Mouse (Mus musculus) kidney, embryonic 16.5 days (tissue): Measurements from ENCODE around the gene Gpbar1. TPM values are rescaled to one million over a fixed set of nuclear protein-coding genes. Genes with fewer than 3 reads are reported as not detected.
A peak's percentile ranks its signal among the peaks of the same experiment; 100 is the strongest.

ENCODE experiments used
- ATAC-seq: fragments of 200-750 bp; cut with Nextera tagmentation; 2 replicates; pipeline ENCODE4 v1.8.0; 2017; ENCODE audit warnings: moderate TSS enrichment; ENCODE audit not compliant: low FRiP score, low TSS enrichment
- H3K27ac ChIP-seq: fragments of 300-500 bp; sonication (generic); 2 replicates; pipeline ENCODE4 v1.5.1; 2014; ENCODE audit warnings: low read length
- H3K27me3 ChIP-seq: fragments of 300-500 bp; sonication (generic); 2 replicates; pipeline ENCODE4 v1.6.1; 2014; ENCODE audit warnings: low read length, control low read depth, mixed read lengths; ENCODE audit not compliant: insufficient read depth
- H3K36me3 ChIP-seq: fragments of 300-500 bp; sonication (generic); 2 replicates; pipeline ENCODE4 v1.6.1; 2014; ENCODE audit warnings: low read length, control low read depth, mixed read lengths; ENCODE audit not compliant: insufficient read depth
- H3K4me1 ChIP-seq: fragments of 300-500 bp; sonication (generic); 2 replicates; pipeline ENCODE4 v1.6.1; 2014; ENCODE audit warnings: low read length, control low read depth, mixed read lengths; ENCODE audit not compliant: insufficient read depth
- H3K4me2 ChIP-seq: fragments of 300-500 bp; sonication (generic); replicated peaks from 2 replicates; pipeline ENCODE4 v1.6.1; 2014; ENCODE audit warnings: low read depth, low read length
- H3K4me3 ChIP-seq: fragments of 300-500 bp; sonication (generic); 2 replicates; pipeline ENCODE4 v1.5.1; 2014; ENCODE audit warnings: mild to moderate bottlenecking, low read length
- H3K9ac ChIP-seq: fragments of 300-500 bp; sonication (generic); replicated peaks from 2 replicates; pipeline ENCODE4 v1.6.1; 2014; ENCODE audit warnings: low read length
- H3K9me3 ChIP-seq: fragments of 300-500 bp; sonication (generic); 2 replicates; pipeline ENCODE4 v1.6.1; 2016; ENCODE audit warnings: low read length, control low read depth
- WGBS: fragments of 180-500 bp; shearing (Covaris S2); extraction: QIAGEN DNeasy Blood & Tissue Kit; methylation state at CpG from one replicate; pipeline ENCODE4 v1.1.7; 2014; 5-methylcytosine and 5-hydroxymethylcytosine counted together
- polyA plus RNA-seq: library from polyadenylated mRNA; unstranded; fragments of >200 nt; fragmentation: Nextera tagmentation; extraction: Ambion mirVana; gene quantifications from 2 replicates; pipeline ENCODE4 v1.2.1, GENCODE M21; 2015

The Gpbar1 gene
- polyA plus RNA-seq, 1 experiment from 2014 or later, result 1.9 TPM

GRCm38 (mm10) chr1:74275015-74275414 lies 3.3 kb upstream of the Gpbar1 start:
- ATAC-seq, result peak; percentile 58; the same call in 1 of the 2 replicates
- H3K4me1 ChIP-seq, result peaks cover 34% of the 10 kb centered on the region

GRCm38 (mm10) chr1:74277041-74277440 lies 1.3 kb upstream of the Gpbar1 start:
- Histone ChIP-seq H3K4me1 (peaks cover 34% of the 10 kb centered on the region), H3K27ac (no peak overlapping the region), H3K9me3 (no peaks in the 10 kb centered on the region), H3K27me3 (no peaks in the 10 kb centered on the region), H3K36me3 (peaks cover 37% of the 10 kb centered on the region), H3K9ac (no peak overlapping the region), H3K4me3 (no peak overlapping the region), H3K4me2 (no peak overlapping the region)
- ATAC-seq, result no peak
- 58% methylated on average over 6 of the region's 6 CpGs for WGBS

More at GRCm38 (mm10) chr1:74275015-74275414, 3.3 kb upstream of the Gpbar1 start:
- 10% methylated on average over 9 of the region's 9 CpGs for WGBS
- H3K4me2 ChIP-seq, result 0 out of 2 replicates have a peak overlapping the region, but pooled peaks have one; percentile 5
- no peaks in the 10 kb centered on the region for H3K27me3 ChIP-seq
- 0 out of 2 replicates have a peak overlapping the region, but pooled peaks have one; percentile 25 for H3K27ac ChIP-seq
- H3K4me3 ChIP-seq, result no peak overlapping the region
- H3K9ac ChIP-seq, result peak overlapping the region; percentile 20; the same call in 1 of the 2 replicates
- peaks cover 17% of the 10 kb centered on the region for H3K36me3 ChIP-seq
- no peaks in the 10 kb centered on the region for H3K9me3 ChIP-seq

- Histone ChIP-seq H3K4me3 (no peak overlapping the region), H3K4me2 (no peak overlapping the region), H3K9ac (no peak overlapping the region), H3K27me3 (no peaks in the 10 kb centered on the region), H3K27ac (no peak overlapping the region; the same call in 1 of the 2 replicates), H3K36me3 (peaks cover 47% of the 10 kb centered on the region), H3K9me3 (no peaks in the 10 kb centered on the region), H3K4me1 (peaks cover 39% of the 10 kb centered on the region)
- 27% methylated on average over 8 of the region's 8 CpGs for WGBS
- peak; percentile 49 for ATAC-seq
Measured at GRCm38 (mm10) chr1:74277883-74278537, 340 bp upstream of the Gpbar1 start.

DNA sequence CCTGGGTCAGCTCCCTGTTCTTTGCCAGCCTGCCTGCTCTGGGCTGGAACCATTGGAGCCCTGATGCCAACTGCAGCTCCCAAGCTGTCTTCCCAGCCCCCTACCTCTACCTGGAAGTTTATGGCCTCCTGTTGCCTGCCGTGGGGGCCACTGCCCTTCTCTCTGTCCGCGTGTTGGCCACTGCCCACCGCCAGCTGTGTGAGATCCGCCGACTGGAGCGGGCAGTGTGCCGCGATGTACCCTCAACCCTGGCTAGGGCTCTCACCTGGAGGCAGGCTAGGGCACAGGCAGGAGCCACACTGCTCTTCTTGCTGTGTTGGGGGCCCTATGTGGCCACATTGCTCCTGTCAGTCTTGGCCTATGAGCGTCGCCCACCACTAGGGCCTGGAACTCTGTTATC lies 638 bp downstream of the Gpbar1 start:
- no peaks in the 10 kb centered on the region for H3K27me3 ChIP-seq
- 81% methylated on average over 11 of the region's 11 CpGs for WGBS
- H3K36me3 ChIP-seq, result peaks cover 50% of the 10 kb centered on the region
- H3K4me3 ChIP-seq, result no peak overlapping the region
- ATAC-seq, result no peak
- no peak overlapping the region for H3K9ac ChIP-seq
- H3K27ac ChIP-seq, result no peak overlapping the region
- peaks cover 48% of the 10 kb centered on the region for H3K4me1 ChIP-seq
- no peaks in the 10 kb centered on the region for H3K9me3 ChIP-seq
- H3K4me2 ChIP-seq, result no peak overlapping the region

DNA sequence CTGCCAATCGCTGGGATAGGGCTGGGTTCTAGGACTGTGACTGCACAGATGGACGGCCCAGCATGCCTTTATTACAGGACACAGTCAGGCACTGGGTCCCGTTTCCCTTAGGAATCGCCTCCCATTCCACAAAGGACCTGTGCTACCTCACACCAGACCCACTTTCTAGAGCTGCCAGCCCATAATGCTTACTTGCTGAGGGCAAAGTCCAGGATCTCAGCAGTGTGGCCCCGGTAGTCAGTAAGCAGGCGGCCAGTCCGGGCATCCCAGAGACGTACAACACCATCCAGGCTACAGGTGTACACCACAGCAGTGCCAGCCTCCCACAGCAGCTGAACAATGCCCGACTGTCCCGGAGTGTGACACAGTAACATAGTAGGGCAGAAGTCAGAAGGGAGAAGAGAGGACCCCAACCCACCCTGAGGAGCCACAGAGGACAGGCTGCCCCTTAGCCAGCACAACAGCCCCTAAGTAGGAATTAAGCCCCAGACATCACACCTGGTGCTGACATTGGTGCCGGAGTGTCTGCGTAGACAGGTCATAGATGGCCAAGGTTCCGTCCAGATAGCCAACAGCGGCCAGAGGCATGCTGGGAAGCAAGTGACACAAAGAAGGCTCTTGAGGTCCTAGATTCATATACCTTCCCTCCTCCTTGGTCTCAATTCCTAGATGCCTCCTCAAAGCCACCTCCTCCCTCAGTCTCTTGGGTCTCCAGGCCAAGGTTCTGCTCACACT lies 2.4 kb downstream of the Gpbar1 start:
- H3K4me3 ChIP-seq, result no peak overlapping the region
- peaks cover 50% of the 10 kb centered on the region for H3K36me3 ChIP-seq
- peaks cover 41% of the 10 kb centered on the region for H3K4me1 ChIP-seq
- ATAC-seq, result no peak
- 91% methylated on average over 14 of the region's 14 CpGs for WGBS
- H3K27me3 ChIP-seq, result no peaks in the 10 kb centered on the region
- H3K27ac ChIP-seq, result no peak overlapping the region
- H3K9ac ChIP-seq, result no peak overlapping the region
- H3K9me3 ChIP-seq, result no peaks in the 10 kb centered on the region
- no peak overlapping the region for H3K4me2 ChIP-seq

- Histone ChIP-seq H3K27me3 (no peaks in the 10 kb centered on the region), H3K4me2 (no peak overlapping the region), H3K27ac (no peak overlapping the region), H3K9me3 (no peaks in the 10 kb centered on the region), H3K4me1 (peaks cover 44% of the 10 kb centered on the region), H3K9ac (no peak overlapping the region), H3K36me3 (peaks cover 50% of the 10 kb centered on the region), H3K4me3 (no peak overlapping the region)
- ATAC-seq, result no peak
- 89% methylated on average over 2 of the region's 2 CpGs for whole genome bisulfite sequencing
Measured at GRCm38 (mm10) chr1:74281372-74281771, 3.0 kb downstream of the Gpbar1 start.

- no peak for ATAC-seq
- H3K27me3 ChIP-seq, result no peaks in the 10 kb centered on the region
- WGBS, result 99% methylated on average over 8 of the region's 8 CpGs
Measured at GRCm38 (mm10) chr1:74281886-74282285, 3.5 kb downstream of the Gpbar1 start.

GRCm38 (mm10) chr1:74282896-74283625 lies 4.7 kb downstream of the Gpbar1 start:
- WGBS, result 90% methylated on average over 10 of the region's 10 CpGs
- Histone ChIP-seq H3K4me1 (peaks cover 29% of the 10 kb centered on the region), H3K9ac (no peak overlapping the region; the same call in 1 of the 2 replicates), H3K4me2 (peak overlapping the region; percentile 94; the same call in 1 of the 2 replicates), H3K27ac (no peak overlapping the region), H3K27me3 (no peaks in the 10 kb centered on the region), H3K36me3 (peaks cover 50% of the 10 kb centered on the region), H3K9me3 (no peaks in the 10 kb centered on the region), H3K4me3 (peak overlapping the region; percentile 85; the same call in 1 of the 2 replicates)
- no peak for ATAC-seq

More at GRCm38 (mm10) chr1:74281886-74282285, 3.5 kb downstream of the Gpbar1 start:
- H3K4me2 ChIP-seq, result no peak overlapping the region
- H3K27ac ChIP-seq, result no peak overlapping the region
- peaks cover 50% of the 10 kb centered on the region for H3K36me3 ChIP-seq
- H3K9ac ChIP-seq, result no peak overlapping the region
- no peak overlapping the region for H3K4me3 ChIP-seq
- no peaks in the 10 kb centered on the region for H3K9me3 ChIP-seq
- H3K4me1 ChIP-seq, result peaks cover 40% of the 10 kb centered on the region

GRCm38 (mm10) chr1:74283686-74284463 lies 5.5 kb downstream of the Gpbar1 start:
- 9% methylated on average over 15 of the region's 15 CpGs for WGBS
- Histone ChIP-seq H3K9me3 (no peaks in the 10 kb centered on the region), H3K9ac (peak overlapping the region; percentile 83), H3K4me3 (peak overlapping the region; percentile 85), H3K4me2 (peak overlapping the region; percentile 94), H3K27me3 (no peaks in the 10 kb centered on the region), H3K4me1 (peaks cover 22% of the 10 kb centered on the region), H3K27ac (peak overlapping the region; percentile 68), H3K36me3 (peaks cover 52% of the 10 kb centered on the region)
- peak; percentile 65 for ATAC-seq
